Mouse (Mus musculus) spleen, adult 18-20 months (tissue): ENCODE data around the gene Rasa4.
"Not testable (repeated sequence)": the region's sequence is repeated elsewhere in the genome, so short reads cannot be mapped to it uniquely, and the experiment has no call there.

Experiments
- DNase-seq, 2 experiments: peaks; one replicate each; pipeline ENCODE4 v3.0.0; 2022; ENCODE audit warnings: mixed read lengths in 2 of 2

Gene Rasa4

GRCm38 (mm10) chr5:136083669-136084107, at the start of gene Rasa4:
TSS of gene Rasa4 (plus strand) at chr5:136083916.
- DNase-seq, result peak; percentile 91 to 93

- no peak for DNase-seq
Measured at GRCm38 (mm10) chr5:136034868-136035267, 48.8 kb upstream of the Rasa4 start.

GRCm38 (mm10) chr5:136035285-136035684, 48.4 kb upstream of the Rasa4 start:
- no peak for DNase-seq

GRCm38 (mm10) chr5:136036667-136037066, 47.0 kb upstream of the Rasa4 start:
- no peak for DNase-seq

- DNase-seq, result no peak
Measured at GRCm38 (mm10) chr5:136038258-136039214, 45.2 kb upstream of the Rasa4 start, which contains the start of gene Upk3b. TSS of gene Upk3b (plus strand) at chr5:136038496.

- no peak for DNase-seq
Measured at GRCm38 (mm10) chr5:136040210-136040609, 43.5 kb upstream of the Rasa4 start.

GRCm38 (mm10) chr5:136041260-136041659, 42.5 kb upstream of the Rasa4 start:
- no peak for DNase-seq

GRCm38 (mm10) chr5:136041666-136042065, 42.0 kb upstream of the Rasa4 start:
- DNase-seq, result no peak

GRCm38 (mm10) chr5:136044865-136045264, 38.9 kb upstream of the Rasa4 start:
- DNase-seq, result peak in 1 of 2 experiments; percentile 22

GRCm38 (mm10) chr5:136045408-136045807, 38.3 kb upstream of the Rasa4 start:
- peak in 1 of 2 experiments; percentile 19 for DNase-seq

GRCm38 (mm10) chr5:136045987-136046386, 37.7 kb upstream of the Rasa4 start:
- DNase-seq, result peak; percentile 60 to 87

GRCm38 (mm10) chr5:136048541-136048940, 35.2 kb upstream of the Rasa4 start:
- not testable (repeated sequence) for DNase-seq

- DNase-seq, result no peak
Measured at GRCm38 (mm10) chr5:136049926-136050325, 33.8 kb upstream of the Rasa4 start.

GRCm38 (mm10) chr5:136051231-136052085, 32.3 kb upstream of the Rasa4 start:
- no peak for DNase-seq

- no peak for DNase-seq
Measured at GRCm38 (mm10) chr5:136052861-136053655, 30.7 kb upstream of the Rasa4 start.

- DNase-seq, result no peak
Measured at GRCm38 (mm10) chr5:136054301-136055077, 29.2 kb upstream of the Rasa4 start, which contains the start of gene Upk3bl. TSS of gene Upk3bl (plus strand) at chr5:136054492.

GRCm38 (mm10) chr5:136056062-136056461, 27.7 kb upstream of the Rasa4 start:
- no peak for DNase-seq

GRCm38 (mm10) chr5:136057085-136057484, 26.6 kb upstream of the Rasa4 start:
- no peak for DNase-seq

GRCm38 (mm10) chr5:136061567-136061966, 22.1 kb upstream of the Rasa4 start:
- DNase-seq, result peak; percentile 51 to 80

GRCm38 (mm10) chr5:136063920-136064319, 19.8 kb upstream of the Rasa4 start:
- DNase-seq, result no peak

- not testable (repeated sequence) for DNase-seq
Measured at GRCm38 (mm10) chr5:136066404-136067148, 17.1 kb upstream of the Rasa4 start.
